Mouse (Mus musculus): ENCODE measurements around the gene Sesn2.
"Not testable (repeated sequence)": the region's sequence is repeated elsewhere in the genome, so short reads cannot be mapped to it uniquely, and the experiment has no call there.

Gene Sesn2

GRCm38 (mm10) chr4:132513395-132514273, 3.3 kb upstream of the Sesn2 start:
- peak; percentile 71 for DNase-seq

- no peak for DNase-seq
Measured at GRCm38 (mm10) chr4:132512080-132512479, 1.8 kb upstream of the Sesn2 start.

- peak; percentile 74 for DNase-seq
Measured at GRCm38 (mm10) chr4:132509621-132510296, 542 bp downstream of the Sesn2 start.

- DNase-seq = no peak
Measured at GRCm38 (mm10) chr4:132507210-132507609, 3.1 kb downstream of the Sesn2 start.

GRCm38 (mm10) chr4:132506250-132506649, 4.1 kb downstream of the Sesn2 start:
- no peak for DNase-seq

- no peak for DNase-seq
Measured at GRCm38 (mm10) chr4:132505800-132506199, 4.5 kb downstream of the Sesn2 start.

GRCm38 (mm10) chr4:132505034-132505738, 5.1 kb downstream of the Sesn2 start:
- DNase-seq = peak; percentile 59

- peak; percentile 65 for DNase-seq
Measured at GRCm38 (mm10) chr4:132503344-132503743, 7.0 kb downstream of the Sesn2 start.

GRCm38 (mm10) chr4:132501639-132502038, 8.7 kb downstream of the Sesn2 start:
- no peak for DNase-seq

GRCm38 (mm10) chr4:132494271-132494918, 15.9 kb downstream of the Sesn2 start:
- no peak for DNase-seq

GRCm38 (mm10) chr4:132492178-132493060, 17.9 kb downstream of the Sesn2 start:
- no peak for DNase-seq

GRCm38 (mm10) chr4:132491748-132492147, 18.6 kb downstream of the Sesn2 start:
- DNase-seq = peak; percentile 48

- no peak for DNase-seq
Measured at GRCm38 (mm10) chr4:132491057-132491456, 19.2 kb downstream of the Sesn2 start.

GRCm38 (mm10) chr4:132490273-132491010, 19.9 kb downstream of the Sesn2 start:
- no peak for DNase-seq

GRCm38 (mm10) chr4:132488976-132489375, 21.3 kb downstream of the Sesn2 start:
- DNase-seq = no peak

GRCm38 (mm10) chr4:132488521-132488920, 21.8 kb downstream of the Sesn2 start:
- DNase-seq = no peak

- DNase-seq = no peak
Measured at GRCm38 (mm10) chr4:132484820-132485219, 25.5 kb downstream of the Sesn2 start.

- DNase-seq = no peak
Measured at GRCm38 (mm10) chr4:132484231-132484630, 26.1 kb downstream of the Sesn2 start.

- DNase-seq = no peak
Measured at GRCm38 (mm10) chr4:132482956-132483608, 27.2 kb downstream of the Sesn2 start.

- DNase-seq = not testable (repeated sequence)
Measured at GRCm38 (mm10) chr4:132482104-132482503, 28.2 kb downstream of the Sesn2 start.

Measured in liver (tissue).